Mouse (Mus musculus): ENCODE measurements at regions not wholly inside any gene's neighbourhood (a gene's known extent, or its start where the extent isn't known, plus 50 kb on each side); places are given as distances from the start of the nearest gene placed in this dataset.

- no peak for TF ChIP-seq CTCF (IDR thresholded peaks at IDR 0.05; ENCODE audit: extremely low read depth, insufficient read depth, low read length)
- no peak for TF ChIP-seq POLR2A (IDR thresholded peaks at IDR 0.05; ENCODE audit: extremely low read depth, insufficient read depth, low read length)
Measured at GRCm38 (mm10) chr10:126186086-126186485, 220.1 kb downstream of the Lrig3 start.
